Mouse (Mus musculus) kidney, adult 2 months (tissue): ENCODE results near the gene Bud23.

Source experiments
- CTCF ChIP-seq: fragments of 200-500 bp; conservative IDR thresholded peaks from 2 replicates; pipeline ENCODE4 v1.5.1; 2011; ENCODE audit warnings: low read depth, mild to moderate bottlenecking, control low read depth, low read length, moderate library complexity, mixed read lengths; ENCODE audit not compliant: insufficient read depth, insufficient read length
- POLR2A ChIP-seq: fragments of 200-500 bp; IDR thresholded peaks from one replicate; pipeline ENCODE4 v1.6.1; 2011; ENCODE audit warnings: low read depth, low read length, control low read depth

GRCm38 (mm10) chr5:135042105-135042788 is 22.5 kb downstream of the Bud23 start:
- no peak for TF ChIP-seq POLR2A
- no peak for TF ChIP-seq CTCF
